Mouse (Mus musculus): ENCODE data around the gene Tcf12.

- TF ChIP-seq POLR2A (IDR thresholded peaks at IDR 0.05; ENCODE audit: low read depth, low read length) (no peak), CTCF (conservative IDR thresholded peaks at IDR 0.05 in 1 of 2, IDR thresholded peaks at IDR 0.05 in 1 of 2; ENCODE audit: low read depth in 2 of 2, low read length in 2 of 2) (no peak), MAZ (IDR thresholded peaks at IDR 0.05; ENCODE audit: low read depth, low read length) (no peak), BHLHE40 (IDR thresholded peaks at IDR 0.05; ENCODE audit: low read depth, low read length) (no peak), JUND (conservative IDR thresholded peaks at IDR 0.05; ENCODE audit: low read depth, low read length) (no peak)
Observed at GRCm38 (mm10) chr9:71837366-71837765, 274.3 kb downstream of the Tcf12 start.

Data from CH12.LX (cell line).